Mouse (Mus musculus) intestine, embryonic 15.5 days (tissue): ENCODE measurements around the gene Hist1h2bc. TPM values are rescaled to one million over a fixed set of nuclear protein-coding genes. Genes with fewer than 3 reads are reported as not detected.

ENCODE experiments used
- ATAC-seq: fragments of 200-750 bp; cut with Nextera tagmentation; 2 replicates; pipeline ENCODE4 v1.8.0; 2017; ENCODE audit warnings: moderate TSS enrichment, moderate library complexity
- H3K27ac ChIP-seq: fragments of 300-500 bp; sonication (generic); 2 replicates; pipeline ENCODE4 v1.5.1; 2015; ENCODE audit warnings: mild to moderate bottlenecking, inconsistent platforms
- H3K27me3 ChIP-seq: fragments of 300-500 bp; sonication (generic); replicated peaks from 2 replicates; pipeline ENCODE4 v1.6.1; 2015; ENCODE audit warnings: inconsistent platforms
- H3K36me3 ChIP-seq: fragments of 300-500 bp; sonication (generic); 2 replicates; pipeline ENCODE4 v1.6.1; 2015; ENCODE audit warnings: inconsistent platforms
- H3K4me1 ChIP-seq: fragments of 300-500 bp; sonication (generic); replicated peaks from 2 replicates; pipeline ENCODE4 v1.6.1; 2015; ENCODE audit warnings: inconsistent platforms
- H3K4me2 ChIP-seq: fragments of 300-500 bp; sonication (generic); replicated peaks from 2 replicates; pipeline ENCODE4 v1.6.1; 2015; ENCODE audit warnings: mild to moderate bottlenecking, inconsistent platforms
- H3K4me3 ChIP-seq: fragments of 300-500 bp; sonication (generic); replicated peaks from 2 replicates; pipeline ENCODE4 v1.5.1; 2015; ENCODE audit warnings: inconsistent platforms
- H3K9ac ChIP-seq: fragments of 300-500 bp; sonication (generic); 2 replicates; pipeline ENCODE4 v1.6.1; 2015; ENCODE audit warnings: inconsistent platforms
- H3K9me3 ChIP-seq: fragments of 300-500 bp; sonication (generic); 2 replicates; pipeline ENCODE4 v1.6.1; 2016; ENCODE audit warnings: inconsistent platforms
- WGBS: fragments of 180-500 bp; shearing (Covaris S2); methylation state at CpG from one replicate; pipeline ENCODE4 v1.1.7; 2015; 5-methylcytosine and 5-hydroxymethylcytosine counted together
- polyA plus RNA-seq: library from polyadenylated mRNA; unstranded; fragments of >200 nt; fragmentation: Nextera tagmentation; extraction: Ambion mirVana; gene quantifications from 2 replicates; pipeline ENCODE4 v1.2.1, GENCODE M21; 2015

The Hist1h2bc gene
- polyA plus RNA-seq, 1 experiment from 2014 or later, result 79.3 TPM

DNA sequence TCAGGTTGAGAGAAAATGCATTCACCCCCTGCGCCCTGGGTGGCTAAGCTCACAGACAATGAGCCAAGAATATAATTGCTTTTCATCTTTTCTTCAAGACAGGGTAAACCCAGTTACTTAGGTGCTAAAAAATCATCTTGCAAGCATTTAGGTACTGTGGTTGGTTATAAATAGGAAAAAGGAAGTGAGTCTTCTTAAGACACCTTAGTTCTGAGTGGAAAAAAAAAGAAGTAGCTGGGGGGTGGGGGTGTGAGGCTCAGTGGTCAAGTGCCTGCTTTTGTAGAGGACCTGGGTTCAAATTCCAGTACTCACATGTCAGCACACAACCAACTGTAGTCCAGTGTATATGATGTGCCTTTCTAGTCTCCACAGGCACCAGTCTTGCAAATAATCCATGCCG, 5.0 kb downstream of the Hist1h2bc start:
- no peak overlapping the region for H3K9ac ChIP-seq
- no peak overlapping the region for H3K27ac ChIP-seq
- H3K4me2 ChIP-seq, result no peak overlapping the region
- 0 out of 2 replicates have a peak, but pooled peaks cover 3% of the 10 kb centered on the region for H3K4me1 ChIP-seq
- 88% methylated on average over 2 of the region's 2 CpGs for WGBS
- H3K27me3 ChIP-seq, result no peaks in the 10 kb centered on the region
- H3K36me3 ChIP-seq, result no peaks in the 10 kb centered on the region
- H3K4me3 ChIP-seq, result no peak overlapping the region
- no peaks in the 10 kb centered on the region for H3K9me3 ChIP-seq
- no peak for ATAC-seq

DNA sequence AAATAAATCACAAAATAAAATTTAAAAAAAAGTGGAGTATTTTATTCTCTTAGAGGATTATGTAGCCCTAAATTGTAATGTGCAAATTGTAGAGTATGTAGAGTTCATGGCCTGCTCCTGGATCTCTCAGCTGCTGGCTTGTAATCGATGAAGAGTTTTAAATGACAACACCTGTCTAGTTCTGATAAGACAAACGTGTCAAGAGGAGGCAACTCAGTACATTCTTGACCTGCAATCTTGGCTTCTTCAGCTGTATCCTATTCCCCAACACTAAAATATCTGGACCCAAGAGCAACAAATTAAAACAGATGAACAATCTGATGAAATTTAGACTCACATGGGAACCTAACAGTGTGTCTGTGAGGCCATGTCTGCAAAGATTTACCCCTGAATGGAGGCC, 5.5 kb downstream of the Hist1h2bc start:
- no peak for ATAC-seq
- no peak overlapping the region for H3K4me3 ChIP-seq
- H3K4me1 ChIP-seq, result 0 out of 2 replicates have a peak, but pooled peaks cover 3% of the 10 kb centered on the region
- no peak overlapping the region for H3K4me2 ChIP-seq
- no peaks in the 10 kb centered on the region for H3K27me3 ChIP-seq
- no peak overlapping the region for H3K27ac ChIP-seq
- no peaks in the 10 kb centered on the region for H3K9me3 ChIP-seq
- no peaks in the 10 kb centered on the region for H3K36me3 ChIP-seq
- no peak overlapping the region for H3K9ac ChIP-seq
- WGBS, result 71% methylated on average over 2 of the region's 2 CpGs

DNA sequence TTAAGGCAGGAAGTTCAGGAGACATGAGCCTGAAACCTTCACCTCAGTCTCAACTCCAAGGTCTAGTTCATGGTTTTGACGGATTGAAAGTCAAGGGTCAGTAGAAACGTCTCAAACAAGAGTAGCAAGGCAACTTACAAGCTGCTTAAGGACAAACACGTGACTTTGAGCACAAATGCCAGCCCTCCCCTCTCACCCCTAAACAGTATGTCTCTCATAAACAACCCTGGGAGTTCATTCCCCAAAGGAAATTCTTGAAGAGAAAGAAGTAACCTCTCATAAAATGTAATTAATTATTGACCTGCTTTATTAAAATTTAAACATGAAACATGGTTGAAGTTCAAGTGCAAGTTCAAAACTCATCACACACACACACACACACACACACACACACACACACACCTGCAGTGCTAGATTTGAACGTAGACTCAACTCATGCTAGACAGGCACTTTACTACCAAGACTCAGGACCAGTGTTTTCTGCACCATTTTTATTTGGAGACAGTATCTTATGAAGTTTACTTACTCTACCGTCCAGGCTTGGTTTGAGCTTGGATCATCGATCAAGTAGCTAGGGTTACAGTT, 9.9 kb downstream of the Hist1h2bc start:
- no peak for ATAC-seq
- Histone ChIP-seq H3K4me2 (no peak overlapping the region), H3K9me3 (no peaks in the 10 kb centered on the region), H3K27ac (no peak overlapping the region), H3K36me3 (no peaks in the 10 kb centered on the region), H3K4me1 (0 out of 2 replicates have a peak, but pooled peaks cover 8% of the 10 kb centered on the region), H3K27me3 (no peaks in the 10 kb centered on the region), H3K9ac (no peak overlapping the region), H3K4me3 (no peak overlapping the region)
- WGBS, result 73% methylated on average over 6 of the region's 6 CpGs

DNA sequence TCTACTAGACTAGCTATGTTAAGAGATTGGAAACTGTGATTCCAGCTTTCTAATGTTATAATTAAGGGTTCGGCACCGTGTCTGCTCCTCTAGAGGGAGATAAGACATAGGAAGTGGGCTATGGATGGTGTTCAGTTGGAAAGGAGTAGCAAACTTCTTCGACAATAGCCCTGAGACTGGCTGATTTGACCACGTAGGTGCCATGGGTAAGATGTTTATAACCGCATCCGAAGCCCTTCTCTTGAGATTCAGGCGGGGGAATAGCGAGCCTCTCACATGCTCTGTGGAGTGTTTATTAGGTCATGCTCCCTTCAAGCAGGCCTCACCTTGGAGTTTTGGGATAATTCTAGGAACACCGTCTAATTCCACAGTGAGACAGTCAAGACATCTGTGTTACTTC, 11.0 kb downstream of the Hist1h2bc start:
- no peak overlapping the region for H3K4me3 ChIP-seq
- no peak for ATAC-seq
- H3K4me2 ChIP-seq, result no peak overlapping the region
- H3K9me3 ChIP-seq, result no peaks in the 10 kb centered on the region
- H3K9ac ChIP-seq, result no peak overlapping the region
- H3K4me1 ChIP-seq, result 0 out of 2 replicates have a peak, but pooled peaks cover 8% of the 10 kb centered on the region
- H3K27ac ChIP-seq, result no peak overlapping the region
- 93% methylated on average over 9 of the region's 9 CpGs for WGBS
- H3K27me3 ChIP-seq, result no peaks in the 10 kb centered on the region
- H3K36me3 ChIP-seq, result no peaks in the 10 kb centered on the region

DNA sequence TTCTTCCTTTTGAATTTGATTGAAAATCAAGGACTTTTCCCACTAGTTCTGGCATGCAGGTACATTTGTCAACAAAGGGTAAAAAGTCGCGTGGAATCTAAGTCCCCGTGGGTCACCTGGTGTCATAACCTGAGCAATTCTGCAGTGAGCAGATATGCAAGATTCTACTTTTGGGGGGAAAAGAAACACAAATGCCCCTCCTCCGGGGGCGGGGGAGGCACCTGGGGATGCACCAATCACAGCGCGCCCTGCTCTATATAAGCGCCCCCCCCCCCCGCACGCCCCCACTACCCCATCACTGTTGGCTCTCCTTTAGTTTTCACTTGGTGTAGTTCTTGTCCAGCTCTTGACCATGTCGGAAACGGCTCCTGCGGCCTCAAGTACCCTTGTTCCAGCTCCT, 11.5 kb downstream of the Hist1h2bc start, which contains the start of gene Hist1h1t:
TSS of gene Hist1h1t (plus strand) at position 301 of the 400 bp plus-strand sequence.
- no peaks in the 10 kb centered on the region for H3K27me3 ChIP-seq
- H3K4me2 ChIP-seq, result no peak within 1 kb of the TSS
- H3K9ac ChIP-seq, result no peak within 1 kb of the TSS
- WGBS, result 55% methylated on average over 10 of the region's 13 CpGs
- H3K36me3 ChIP-seq, result no peaks in the 10 kb centered on the region
- no peaks in the 10 kb centered on the region for H3K9me3 ChIP-seq
- no peak within 1 kb of the TSS for H3K4me3 ChIP-seq
- 0 out of 2 replicates have a peak within 1 kb of the TSS, but pooled peaks have one; percentile 32 for H3K27ac ChIP-seq
- H3K4me1 ChIP-seq, result 0 out of 2 replicates have a peak, but pooled peaks cover 7% of the 10 kb centered on the region
- ATAC-seq, result no peak

DNA sequence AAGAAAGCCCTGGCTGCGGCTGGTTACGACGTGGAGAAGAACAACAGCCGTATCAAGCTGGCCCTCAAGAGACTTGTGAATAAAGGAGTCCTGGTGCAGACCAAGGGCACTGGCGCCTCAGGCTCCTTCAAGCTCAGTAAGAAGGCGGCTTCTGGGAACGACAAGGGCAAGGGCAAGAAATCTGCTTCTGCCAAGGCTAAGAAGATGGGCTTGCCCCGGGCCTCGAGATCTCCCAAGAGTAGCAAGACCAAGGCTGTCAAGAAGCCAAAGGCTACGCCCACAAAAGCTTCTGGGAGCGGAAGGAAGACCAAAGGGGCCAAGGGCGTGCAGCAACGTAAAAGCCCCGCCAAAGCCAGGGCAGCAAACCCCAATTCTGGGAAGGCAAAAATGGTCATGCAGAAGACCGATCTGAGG, 12.1 kb downstream of the Hist1h2bc start:
- Histone ChIP-seq H3K9ac (no peak overlapping the region), H3K4me3 (no peak overlapping the region), H3K4me2 (no peak overlapping the region), H3K36me3 (no peaks in the 10 kb centered on the region), H3K9me3 (no peaks in the 10 kb centered on the region), H3K27me3 (no peaks in the 10 kb centered on the region), H3K4me1 (peaks cover 9% of the 10 kb centered on the region), H3K27ac (0 out of 2 replicates have a peak overlapping the region, but pooled peaks have one; percentile 32)
- ATAC-seq, result no peak
- WGBS, result 59% methylated on average over 15 of the region's 15 CpGs

DNA sequence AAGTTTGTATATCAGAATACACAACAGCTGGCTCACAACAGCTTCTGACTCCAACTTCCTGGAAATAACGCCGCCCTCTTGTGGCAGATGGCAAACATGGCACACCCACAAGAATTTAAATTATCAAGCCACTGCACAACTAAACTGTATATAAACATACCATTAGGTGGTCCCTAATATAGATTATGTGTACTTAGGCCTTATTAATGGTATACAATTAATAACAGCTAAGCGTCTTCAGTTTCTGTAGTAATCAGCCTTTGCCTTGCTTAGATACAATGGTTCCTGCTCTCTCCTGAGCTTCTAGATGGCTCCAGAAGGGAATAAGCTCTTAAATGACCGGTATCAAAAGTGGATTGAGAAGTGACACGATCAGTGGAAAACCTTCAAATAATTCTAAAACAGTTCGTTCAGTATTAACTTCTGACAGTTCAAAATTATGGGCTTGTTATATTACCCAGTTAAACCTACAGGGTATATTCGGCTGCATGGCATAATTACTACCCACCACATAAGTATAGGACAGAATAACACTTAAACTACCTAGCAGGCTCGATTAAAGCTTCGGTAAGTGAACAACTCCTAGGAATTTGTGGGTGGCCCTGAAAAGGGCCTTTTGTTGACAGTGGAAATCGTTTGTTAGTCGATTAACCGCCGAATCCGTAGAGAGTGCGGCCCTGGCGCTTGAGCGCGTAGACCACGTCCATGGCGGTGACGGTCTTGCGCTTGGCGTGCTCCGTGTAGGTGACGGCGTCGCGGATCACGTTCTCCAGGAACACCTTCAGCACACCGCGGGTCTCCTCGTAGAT, 13.7 kb downstream of the Hist1h2bc start:
- H3K27me3 ChIP-seq, result no peaks in the 10 kb centered on the region
- no peaks in the 10 kb centered on the region for H3K9me3 ChIP-seq
- peak overlapping the region; percentile 44 for H3K4me3 ChIP-seq
- H3K9ac ChIP-seq, result peak overlapping the region; percentile 60
- WGBS, result under 1% methylated on average over 23 of the region's 32 CpGs
- peaks cover 10% of the 10 kb centered on the region for H3K4me1 ChIP-seq
- H3K4me2 ChIP-seq, result peak overlapping the region; percentile 67
- ATAC-seq, result peak; percentile 59
- H3K27ac ChIP-seq, result peak overlapping the region; percentile 88
- H3K36me3 ChIP-seq, result no peaks in the 10 kb centered on the region

DNA sequence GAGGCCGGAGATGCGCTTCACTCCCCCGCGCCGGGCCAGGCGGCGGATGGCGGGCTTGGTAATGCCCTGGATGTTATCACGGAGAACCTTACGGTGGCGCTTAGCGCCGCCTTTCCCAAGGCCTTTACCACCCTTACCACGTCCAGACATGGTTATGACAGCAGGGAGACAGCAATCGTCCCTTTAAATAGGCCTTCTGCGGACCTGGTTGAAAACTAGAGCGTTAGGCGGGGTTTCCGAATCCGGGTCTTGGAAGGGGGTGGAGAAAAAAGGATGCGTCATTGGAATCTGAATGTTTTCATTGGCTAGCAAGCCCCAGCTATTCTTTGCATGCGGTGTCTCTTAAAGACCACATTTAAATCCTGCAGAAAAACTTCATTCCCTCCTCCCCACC, 14.3 kb downstream of the Hist1h2bc start, which contains the start of gene Hist1h4c:
TSS of gene Hist1h4c (minus strand) at position 155 of the 394 bp plus-strand sequence.
- 0% methylated on average over 20 of the region's 22 CpGs for WGBS
- Histone ChIP-seq H3K4me2 (peak within 1 kb of the TSS; percentile 67), H3K9ac (peak within 1 kb of the TSS; percentile 60), H3K27me3 (no peaks in the 10 kb centered on the region), H3K27ac (peak within 1 kb of the TSS; percentile 88), H3K9me3 (no peaks in the 10 kb centered on the region), H3K36me3 (no peaks in the 10 kb centered on the region), H3K4me1 (peaks cover 10% of the 10 kb centered on the region), H3K4me3 (peak within 1 kb of the TSS; percentile 44)
- ATAC-seq, result peak; percentile 97

DNA sequence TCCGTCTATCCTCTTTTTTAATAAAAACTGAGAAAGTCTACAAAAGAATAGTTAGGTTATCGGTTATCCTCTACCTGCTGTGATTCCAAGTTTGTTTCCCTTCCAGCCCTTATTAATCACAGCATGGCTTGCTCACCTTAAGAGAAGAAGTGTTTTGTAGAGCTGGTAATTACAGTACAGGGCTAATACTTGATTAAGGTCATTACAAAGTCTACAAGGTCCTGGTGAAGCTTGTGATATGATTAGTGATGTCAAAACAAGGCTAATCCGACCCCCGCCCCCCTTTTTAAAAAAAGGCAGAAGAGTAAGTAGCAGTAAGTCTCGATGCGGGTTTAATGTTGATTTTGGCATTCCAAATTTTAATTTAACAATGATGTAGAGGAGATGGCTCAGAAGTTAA, 15.0 kb downstream of the Hist1h2bc start:
- 73% methylated on average over 6 of the region's 6 CpGs for WGBS
- Histone ChIP-seq H3K4me3 (no peak overlapping the region), H3K9me3 (no peaks in the 10 kb centered on the region), H3K4me1 (peaks cover 10% of the 10 kb centered on the region), H3K9ac (no peak overlapping the region), H3K27me3 (no peaks in the 10 kb centered on the region), H3K36me3 (no peaks in the 10 kb centered on the region), H3K27ac (peak overlapping the region; percentile 75), H3K4me2 (peak overlapping the region; percentile 49)
- no peak for ATAC-seq

DNA sequence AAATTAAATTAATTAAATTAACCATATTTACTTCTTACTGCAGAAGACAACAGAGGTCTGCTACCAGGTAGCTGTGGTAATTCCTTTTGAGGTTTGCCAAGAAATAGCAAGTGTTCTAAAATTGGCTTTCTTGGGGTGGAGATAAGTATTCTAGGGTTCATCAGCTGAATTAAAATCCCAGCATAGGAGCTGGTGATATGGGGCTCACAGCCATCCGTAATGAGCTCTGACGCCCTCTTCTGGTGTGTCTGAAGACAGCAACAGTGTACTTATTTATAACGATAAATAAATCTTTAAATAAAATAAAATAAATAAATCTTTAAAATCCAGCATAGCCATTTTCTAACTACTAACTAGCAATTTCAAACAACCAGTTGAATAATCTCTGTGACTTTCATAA, 15.8 kb downstream of the Hist1h2bc start:
- no peak overlapping the region for H3K9ac ChIP-seq
- no peaks in the 10 kb centered on the region for H3K27me3 ChIP-seq
- no peak overlapping the region for H3K4me2 ChIP-seq
- no peaks in the 10 kb centered on the region for H3K36me3 ChIP-seq
- H3K27ac ChIP-seq, result no peak overlapping the region
- no peaks in the 10 kb centered on the region for H3K9me3 ChIP-seq
- WGBS, result 65% methylated on average over 3 of the region's 3 CpGs
- H3K4me1 ChIP-seq, result peaks cover 10% of the 10 kb centered on the region
- ATAC-seq, result no peak
- H3K4me3 ChIP-seq, result no peak overlapping the region

DNA sequence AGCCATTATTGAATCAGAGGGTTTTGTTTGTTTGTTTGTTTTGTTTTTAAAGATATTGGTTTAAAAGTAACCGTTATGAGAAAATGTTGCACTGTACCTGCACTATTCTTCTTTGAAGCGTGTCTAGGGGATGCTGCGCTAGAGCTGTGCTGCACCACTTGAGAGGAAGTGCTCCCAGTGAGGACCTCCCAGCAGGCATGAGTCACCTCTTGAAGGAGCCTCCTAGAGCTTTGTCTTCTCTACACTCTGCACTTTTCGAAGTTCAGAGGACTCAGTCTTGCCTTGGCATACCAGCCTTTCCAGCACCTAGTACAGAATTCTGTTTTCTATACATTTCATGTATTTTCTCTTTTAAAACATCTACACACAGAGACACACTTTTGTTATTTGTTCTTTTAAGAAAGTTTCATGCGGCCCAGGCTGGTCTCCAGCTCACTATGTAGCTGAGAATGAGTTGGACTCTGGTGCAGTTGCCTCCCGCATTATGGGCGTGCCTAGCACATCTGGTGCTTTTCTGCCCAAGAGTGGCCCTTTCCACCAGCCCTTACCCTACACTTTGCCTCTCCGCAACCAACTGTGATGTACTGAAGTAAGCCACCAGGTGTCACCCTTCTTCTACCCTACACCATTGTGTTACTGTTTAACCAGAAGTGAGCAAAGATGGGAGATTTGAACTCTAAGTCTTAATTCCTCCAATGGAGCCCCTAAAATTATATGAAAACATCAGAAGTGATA, 17.0 kb downstream of the Hist1h2bc start:
- peaks cover 8% of the 10 kb centered on the region for H3K4me1 ChIP-seq
- no peak overlapping the region for H3K27ac ChIP-seq
- H3K9ac ChIP-seq, result peak overlapping the region; percentile 20; the same call in 1 of the 2 replicates
- peak; percentile 67 for ATAC-seq
- no peaks in the 10 kb centered on the region for H3K9me3 ChIP-seq
- no peaks in the 10 kb centered on the region for H3K36me3 ChIP-seq
- H3K4me2 ChIP-seq, result no peak overlapping the region
- H3K27me3 ChIP-seq, result no peaks in the 10 kb centered on the region
- 25% methylated on average over 8 of the region's 8 CpGs for WGBS
- no peak overlapping the region for H3K4me3 ChIP-seq

DNA sequence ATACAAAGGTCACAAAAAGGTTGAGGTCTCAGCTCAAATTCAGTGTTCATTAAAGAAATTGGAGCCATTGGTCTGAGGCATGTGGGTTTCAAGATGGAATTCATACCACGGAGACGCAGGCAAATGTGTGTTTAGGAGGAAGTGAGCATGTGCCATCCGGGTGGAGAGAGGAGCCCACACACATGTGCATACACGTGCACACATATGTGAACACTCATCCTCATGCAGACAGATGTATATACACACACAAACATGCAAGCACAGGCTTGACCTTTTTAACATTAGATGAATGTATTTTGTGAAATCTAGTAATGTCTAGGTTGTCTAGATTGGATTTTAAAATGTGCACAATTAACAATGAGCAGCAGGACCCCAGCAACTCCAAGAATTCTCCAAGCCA, 18.2 kb downstream of the Hist1h2bc start:
- Histone ChIP-seq H3K4me1 (peaks cover 5% of the 10 kb centered on the region), H3K27ac (no peak overlapping the region), H3K9me3 (no peaks in the 10 kb centered on the region), H3K36me3 (no peaks in the 10 kb centered on the region), H3K4me2 (no peak overlapping the region), H3K27me3 (no peaks in the 10 kb centered on the region), H3K4me3 (no peak overlapping the region), H3K9ac (no peak overlapping the region)
- ATAC-seq, result no peak
- WGBS, result 74% methylated on average over 4 of the region's 4 CpGs
